Mouse (Mus musculus) kidney, embryonic 15.5 days (tissue): ENCODE data around the gene Slc19a3. TPM values are rescaled to one million over a fixed set of nuclear protein-coding genes. Genes with fewer than 3 reads are reported as not detected.

ENCODE experiments used
- polyA plus RNA-seq: library from polyadenylated mRNA; unstranded; fragments of >200 nt; fragmentation: Nextera tagmentation; extraction: Ambion mirVana; gene quantifications from 2 replicates; pipeline ENCODE4 v1.2.1, GENCODE M21; 2015

Gene Slc19a3
- polyA plus RNA-seq, 1 experiment from 2014 or later = 1.2 TPM

Other genes starting within 250 kb of the Slc19a3 start
- gene Agfg1, start 199.0 kb downstream of the Slc19a3 start, polyA plus RNA-seq = 29.7 and 33.0 TPM in 2 replicates
- gene A030005L19Rik, start 125.1 kb downstream of the Slc19a3 start, polyA plus RNA-seq = 0.26 and 0.28 TPM in 2 replicates
- gene A030014E15Rik, start 113.5 kb downstream of the Slc19a3 start, polyA plus RNA-seq = not detected in 2 replicates
- not detected in 2 replicates for gene Gm6217, start 107.0 kb downstream of the Slc19a3 start, polyA plus RNA-seq
- gene A030003K21Rik, start 95.1 kb downstream of the Slc19a3 start, polyA plus RNA-seq = not detected in 2 replicates
- not detected in 2 replicates for gene Gm7544, start 82.4 kb downstream of the Slc19a3 start, polyA plus RNA-seq
- not detected in 2 replicates for gene Gm47955, start 78.2 kb downstream of the Slc19a3 start, polyA plus RNA-seq
- gene Gm47959, start 37.9 kb downstream of the Slc19a3 start, polyA plus RNA-seq = not detected in 2 replicates
- gene Krtap28-10, start 4.0 kb upstream of the Slc19a3 start, polyA plus RNA-seq = not detected in 2 replicates
- gene Gm47969, start 6.5 kb upstream of the Slc19a3 start, polyA plus RNA-seq = not detected in 2 replicates
- gene A030005K14Rik, start 20.9 kb upstream of the Slc19a3 start, polyA plus RNA-seq = not detected in 2 replicates
- gene Krtap28-13, start 22.5 kb upstream of the Slc19a3 start, polyA plus RNA-seq = not detected in 2 replicates
- gene Ccl20, start 78.3 kb upstream of the Slc19a3 start, polyA plus RNA-seq = 0.56 and 1.2 TPM in 2 replicates
- gene Daw1, start 121.3 kb upstream of the Slc19a3 start, polyA plus RNA-seq = 0.33 and 0.38 TPM in 2 replicates